Mouse (Mus musculus) olfactory bulb, adult 2 months (tissue): ENCODE measurements around the gene Akt1s1. TPM values are rescaled to one million over a fixed set of nuclear protein-coding genes. Genes with fewer than 3 reads are reported as not detected.
"Not testable (repeated sequence)": the region's sequence is repeated elsewhere in the genome, so short reads cannot be mapped to it uniquely, and the experiment has no call there.

Source experiments
- H3K27ac ChIP-seq: fragments of 200-500 bp; 2 replicates; pipeline ENCODE4 v1.5.1; 2012; ENCODE audit warnings: low read depth, low read length; ENCODE audit not compliant: insufficient read depth
- H3K4me1 ChIP-seq: fragments of 200-500 bp; 2 replicates; pipeline ENCODE4 v1.6.1; 2012; ENCODE audit warnings: low read length; ENCODE audit not compliant: control insufficient read depth, insufficient read depth
- H3K4me3 ChIP-seq: fragments of 200-500 bp; 2 replicates; pipeline ENCODE4 v1.5.1; 2012; ENCODE audit warnings: mild to moderate bottlenecking, low read depth, low read length, moderate library complexity; ENCODE audit not compliant: insufficient read depth
- CTCF ChIP-seq: fragments of 200-500 bp; IDR thresholded peaks from 2 replicates; pipeline ENCODE4 v1.5.1; 2012; ENCODE audit warnings: low read depth, mild to moderate bottlenecking, low read length, moderate library complexity; ENCODE audit not compliant: insufficient read depth
- POLR2A ChIP-seq: fragments of 200-500 bp; IDR thresholded peaks from 2 replicates; pipeline ENCODE4 v1.6.1; 2012; ENCODE audit warnings: mild to moderate bottlenecking, low read depth, low read length, moderate library complexity; ENCODE audit not compliant: insufficient read depth
- WGBS: fragments of 180-500 bp; shearing (Covaris S2); methylation state at CpG from one replicate; pipeline ENCODE4 v1.1.7; 2018; 5-methylcytosine and 5-hydroxymethylcytosine counted together
- polyA plus RNA-seq: library from polyadenylated mRNA; stranded (reverse); fragments of >200 nt; gene quantifications from 2 replicates; pipeline ENCODE4 v1.2.4, GENCODE M21; 2012; ENCODE audit warnings: low replicate concordance; ENCODE audit not compliant: missing spikeins, insufficient read depth, insufficient read length

Gene Akt1s1
- polyA plus RNA-seq, 1 experiment: not detected

DNA sequence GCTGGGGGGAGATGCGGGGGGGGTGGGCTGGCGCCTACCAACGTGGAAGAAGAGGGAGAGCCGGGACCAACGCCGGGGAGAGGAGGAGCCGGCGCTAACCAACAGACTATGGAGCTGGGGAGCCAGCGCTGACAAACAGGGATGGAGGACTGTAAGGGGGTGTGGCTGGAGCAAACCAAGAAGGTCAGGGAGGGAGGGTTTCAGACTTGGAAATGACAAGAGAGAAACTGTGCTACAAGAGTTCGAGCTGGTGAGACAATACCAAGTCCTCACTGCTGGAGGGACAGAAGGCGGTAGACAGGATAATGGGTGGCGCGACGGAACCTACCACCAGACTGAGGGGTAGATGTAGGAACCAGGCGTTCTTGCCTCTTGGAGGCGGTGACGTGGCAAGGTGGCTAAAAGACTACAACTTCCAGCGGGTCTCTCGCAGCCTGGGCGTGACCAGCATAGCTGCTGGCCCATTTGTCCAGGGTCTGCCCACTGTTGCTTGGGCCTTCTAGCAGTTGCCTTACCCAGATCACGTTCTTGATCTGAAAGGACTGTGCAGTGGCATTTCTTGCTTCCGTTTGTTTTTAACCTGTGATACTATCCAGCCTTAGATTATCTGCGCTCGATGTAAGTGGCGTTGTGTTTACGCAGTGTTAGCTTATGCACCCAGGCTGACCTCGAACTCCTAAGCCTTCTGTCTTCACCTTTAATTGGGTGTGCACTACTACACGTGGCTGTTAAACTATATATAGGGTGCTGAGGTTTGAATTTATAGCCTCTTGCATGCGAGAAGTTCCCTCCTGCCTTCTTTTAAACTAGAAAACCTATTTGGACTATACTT, 21.1 kb downstream of the Akt1s1 start, which contains the start of gene Ptov1:
Ptov1 (minus strand) TSS at position 92 of the 832 bp plus-strand sequence.
- WGBS: 4% methylated on average over 29 of the region's 29 CpGs
- Histone ChIP-seq H3K4me1 (peaks cover 35% of the 10 kb centered on the region), H3K27ac (peak within 1 kb of the TSS; percentile 93), H3K4me3 (peak within 1 kb of the TSS; percentile 83)
- TF ChIP-seq POLR2A (no peak), CTCF (no peak)

GRCm38 (mm10) chr7:44870614-44871013, 21.8 kb downstream of the Akt1s1 start:
- TF ChIP-seq POLR2A (no peak), CTCF (no peak)
- WGBS: 76% methylated on average over 6 of the region's 6 CpGs
- no peak overlapping the region for H3K4me3 ChIP-seq
- H3K27ac ChIP-seq: 0 out of 2 replicates have a peak overlapping the region, but pooled peaks have one; percentile 44
- H3K4me1 ChIP-seq: peaks cover 28% of the 10 kb centered on the region

- no peak for TF ChIP-seq POLR2A
- no peak overlapping the region for H3K4me3 ChIP-seq
- H3K4me1 ChIP-seq: peaks cover 24% of the 10 kb centered on the region
- no peak overlapping the region for H3K27ac ChIP-seq
- whole genome bisulfite sequencing: 33% methylated on average over 1 of the region's 1 CpGs
These were observed 22.4 kb downstream of the Akt1s1 start for GRCm38 (mm10) chr7:44871181-44871580.

- WGBS: 92% methylated on average over 2 of the region's 2 CpGs
- peaks cover 18% of the 10 kb centered on the region for H3K4me1 ChIP-seq
These were observed 23.0 kb downstream of the Akt1s1 start for GRCm38 (mm10) chr7:44871774-44872173.

DNA sequence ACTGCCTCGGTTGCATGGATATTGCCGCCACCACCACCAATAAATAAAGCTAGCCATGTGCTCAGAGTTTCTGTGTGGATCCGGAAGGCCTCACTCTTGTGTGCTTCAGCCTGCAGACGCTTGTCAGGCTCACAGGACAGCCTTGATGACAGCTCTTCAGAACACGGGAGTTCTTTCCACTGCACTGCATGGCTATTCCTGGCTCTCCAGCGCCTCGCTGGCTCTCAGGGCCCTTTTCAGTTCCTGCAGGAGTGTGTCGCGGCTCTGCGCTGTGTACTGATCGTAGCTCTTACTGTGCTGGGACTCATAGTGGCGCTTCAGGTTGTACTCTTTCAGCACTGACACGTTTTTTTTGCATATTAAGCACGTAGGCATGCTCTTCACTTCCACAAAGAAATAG, 29.0 kb downstream of the Akt1s1 start:
- Histone ChIP-seq H3K27ac (no peak overlapping the region), H3K4me3 (no peak overlapping the region), H3K4me1 (no peaks in the 10 kb centered on the region)
- WGBS: 75% methylated on average over 14 of the region's 14 CpGs
- TF ChIP-seq CTCF: no peak
- TF ChIP-seq POLR2A: no peak

More at GRCm38 (mm10) chr7:44871774-44872173, 23.0 kb downstream of the Akt1s1 start:
- H3K4me3 ChIP-seq, H3K27ac ChIP-seq: not testable (repeated sequence)

DNA sequence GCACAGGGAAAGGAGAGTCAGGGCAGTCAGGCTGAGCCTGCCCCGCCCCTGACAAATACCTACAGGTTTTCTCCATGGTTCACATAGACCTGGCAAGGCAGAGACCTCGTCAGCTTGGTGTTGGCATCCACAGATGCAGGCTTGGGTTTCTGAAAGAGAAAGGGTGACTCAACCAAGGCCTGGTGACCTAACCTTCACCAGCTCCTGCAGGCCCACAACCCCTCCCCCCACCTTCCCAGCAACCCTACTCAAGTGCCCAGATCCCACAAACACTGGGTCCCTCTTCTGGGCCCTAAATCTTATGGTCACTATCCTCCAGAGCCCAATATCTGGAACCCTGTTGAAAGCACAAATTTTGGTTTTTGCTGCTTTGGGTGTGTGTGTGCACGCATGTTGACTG, 34.2 kb downstream of the Akt1s1 start:
- no peak overlapping the region for H3K27ac ChIP-seq
- 91% methylated on average over 3 of the region's 3 CpGs for WGBS
- TF ChIP-seq POLR2A: no peak
- no peak for TF ChIP-seq CTCF
- 0 out of 2 replicates have a peak, but pooled peaks cover 10% of the 10 kb centered on the region for H3K4me1 ChIP-seq
- no peak overlapping the region for H3K4me3 ChIP-seq

DNA sequence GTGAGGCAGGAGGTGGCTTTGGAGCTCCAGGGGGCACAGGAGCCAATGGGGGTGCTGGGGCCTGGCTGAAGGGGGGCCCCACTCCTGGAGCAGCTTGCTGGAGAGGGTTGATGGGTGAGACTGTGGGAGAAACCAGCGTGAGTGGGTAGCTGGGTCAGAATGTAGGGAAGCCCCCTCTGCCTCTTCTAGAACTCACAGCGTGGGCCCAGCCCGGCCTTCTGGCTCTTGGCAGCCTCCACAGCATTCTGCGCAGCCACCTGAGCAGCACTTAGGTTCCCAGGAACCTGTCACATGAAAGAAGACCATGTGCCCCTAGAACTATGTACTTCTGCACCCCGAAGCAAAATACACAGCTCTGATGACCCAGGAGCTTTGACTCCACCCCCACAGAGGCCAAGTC, 35.8 kb downstream of the Akt1s1 start:
- WGBS: 96% methylated on average over 5 of the region's 5 CpGs
- Histone ChIP-seq H3K27ac (no peak overlapping the region), H3K4me1 (peaks cover 24% of the 10 kb centered on the region), H3K4me3 (no peak overlapping the region)
- TF ChIP-seq POLR2A (no peak), CTCF (no peak)

GRCm38 (mm10) chr7:44886964-44887363, 38.2 kb downstream of the Akt1s1 start:
- peaks cover 38% of the 10 kb centered on the region for H3K4me1 ChIP-seq
- WGBS: 83% methylated on average over 7 of the region's 7 CpGs
- TF ChIP-seq CTCF (no peak), POLR2A (no peak)
- no peak overlapping the region for H3K4me3 ChIP-seq
- H3K27ac ChIP-seq: no peak overlapping the region

- H3K27ac ChIP-seq: peak overlapping the region; percentile 24; the same call in 1 of the 2 replicates
- WGBS: 35% methylated on average over 13 of the region's 13 CpGs
- no peak for TF ChIP-seq CTCF
- TF ChIP-seq POLR2A: no peak
- H3K4me3 ChIP-seq: no peak overlapping the region
- peaks cover 43% of the 10 kb centered on the region for H3K4me1 ChIP-seq
These were observed 39.7 kb downstream of the Akt1s1 start for GRCm38 (mm10) chr7:44888256-44889105.
